Mouse (Mus musculus): ENCODE measurements around the gene Gm20517.
A peak's percentile ranks its signal among the peaks of the same experiment; 100 is the strongest.

The Gm20517 gene

GRCm38 (mm10) chr17:47610849-47611660 is at the start of gene Gm20517, which contains the start of the genes Bysl and Med20:
Gm20517 (plus strand) TSS chr17:47611589.
Bysl (minus strand) TSS chr17:47611492.
Med20 (plus strand) TSS chr17:47611582.
- TF ChIP-seq GATA4 (IDR thresholded peaks at IDR 0.05; ENCODE audit: insufficient replicate concordance, low read length) = peak; percentile 35; the same call in 1 of the 2 replicates

- no peak for TF ChIP-seq GATA4 (IDR thresholded peaks at IDR 0.05; ENCODE audit: insufficient replicate concordance, low read length)
These were observed 48.5 kb upstream of the Gm20517 start for GRCm38 (mm10) chr17:47562875-47563274.

GRCm38 (mm10) chr17:47564612-47565011 is 46.8 kb upstream of the Gm20517 start:
- no peak for TF ChIP-seq GATA4 (IDR thresholded peaks at IDR 0.05; ENCODE audit: insufficient replicate concordance, low read length)

- no peak for TF ChIP-seq GATA4 (IDR thresholded peaks at IDR 0.05; ENCODE audit: insufficient replicate concordance, low read length)
These were observed 45.3 kb upstream of the Gm20517 start for GRCm38 (mm10) chr17:47566133-47566532.

GRCm38 (mm10) chr17:47567271-47567670 is 44.1 kb upstream of the Gm20517 start:
- peak; percentile 72; the same call in 1 of the 2 replicates for TF ChIP-seq GATA4 (IDR thresholded peaks at IDR 0.05; ENCODE audit: insufficient replicate concordance, low read length)

GRCm38 (mm10) chr17:47568389-47568788 is 43.0 kb upstream of the Gm20517 start:
- TF ChIP-seq GATA4 (IDR thresholded peaks at IDR 0.05; ENCODE audit: insufficient replicate concordance, low read length) = no peak

GRCm38 (mm10) chr17:47568951-47569527 is 42.4 kb upstream of the Gm20517 start:
- no peak for TF ChIP-seq GATA4 (IDR thresholded peaks at IDR 0.05; ENCODE audit: insufficient replicate concordance, low read length)

GRCm38 (mm10) chr17:47571621-47572020 is 39.8 kb upstream of the Gm20517 start:
- no peak for TF ChIP-seq GATA4 (IDR thresholded peaks at IDR 0.05; ENCODE audit: insufficient replicate concordance, low read length)

GRCm38 (mm10) chr17:47572436-47572835 is 39.0 kb upstream of the Gm20517 start:
- TF ChIP-seq GATA4 (IDR thresholded peaks at IDR 0.05; ENCODE audit: insufficient replicate concordance, low read length) = no peak

GRCm38 (mm10) chr17:47574028-47574427 is 37.4 kb upstream of the Gm20517 start:
- no peak for TF ChIP-seq GATA4 (IDR thresholded peaks at IDR 0.05; ENCODE audit: insufficient replicate concordance, low read length)

GRCm38 (mm10) chr17:47574830-47575229 is 36.6 kb upstream of the Gm20517 start:
- TF ChIP-seq GATA4 (IDR thresholded peaks at IDR 0.05; ENCODE audit: insufficient replicate concordance, low read length) = no peak

GRCm38 (mm10) chr17:47578655-47579054 is 32.7 kb upstream of the Gm20517 start:
- TF ChIP-seq GATA4 (IDR thresholded peaks at IDR 0.05; ENCODE audit: insufficient replicate concordance, low read length) = no peak

GRCm38 (mm10) chr17:47580962-47581361 is 30.4 kb upstream of the Gm20517 start:
- no peak for TF ChIP-seq GATA4 (IDR thresholded peaks at IDR 0.05; ENCODE audit: insufficient replicate concordance, low read length)

GRCm38 (mm10) chr17:47588517-47588916 is 22.9 kb upstream of the Gm20517 start:
- no peak for TF ChIP-seq GATA4 (IDR thresholded peaks at IDR 0.05; ENCODE audit: insufficient replicate concordance, low read length)

- TF ChIP-seq GATA4 (IDR thresholded peaks at IDR 0.05; ENCODE audit: insufficient replicate concordance, low read length) = no peak
These were observed 20.3 kb upstream of the Gm20517 start for GRCm38 (mm10) chr17:47591073-47591472.

GRCm38 (mm10) chr17:47593215-47593853 is 18.1 kb upstream of the Gm20517 start:
- TF ChIP-seq GATA4 (IDR thresholded peaks at IDR 0.05; ENCODE audit: insufficient replicate concordance, low read length) = no peak

Measured in liver, adult (tissue).